Mouse (Mus musculus): ENCODE measurements around the gene Aaas.

The Aaas gene

DNA sequence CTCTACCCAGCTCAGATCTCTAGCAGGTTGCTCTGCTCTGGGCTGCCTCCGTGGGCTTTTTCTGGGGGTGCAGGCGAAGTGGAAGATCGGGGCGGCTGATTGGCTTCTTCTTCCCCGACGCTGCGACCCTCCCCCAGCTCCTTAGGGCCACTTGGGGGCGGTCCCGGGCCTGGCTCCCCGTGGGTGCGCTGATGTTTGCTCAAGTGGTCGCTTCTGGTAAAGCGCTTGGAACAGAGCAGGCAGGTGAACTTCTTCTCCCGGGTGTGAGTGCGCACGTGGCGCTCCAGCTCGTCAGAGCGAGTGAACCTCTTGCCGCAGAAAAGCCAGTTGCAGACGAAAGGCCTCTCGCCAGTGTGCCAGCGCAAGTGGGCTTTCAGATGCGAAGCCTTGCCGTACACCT lies 7.6 kb upstream of the Aaas start:
- in situ Hi-C loops (cut with MboI, MseI), result no loop called here

DNA sequence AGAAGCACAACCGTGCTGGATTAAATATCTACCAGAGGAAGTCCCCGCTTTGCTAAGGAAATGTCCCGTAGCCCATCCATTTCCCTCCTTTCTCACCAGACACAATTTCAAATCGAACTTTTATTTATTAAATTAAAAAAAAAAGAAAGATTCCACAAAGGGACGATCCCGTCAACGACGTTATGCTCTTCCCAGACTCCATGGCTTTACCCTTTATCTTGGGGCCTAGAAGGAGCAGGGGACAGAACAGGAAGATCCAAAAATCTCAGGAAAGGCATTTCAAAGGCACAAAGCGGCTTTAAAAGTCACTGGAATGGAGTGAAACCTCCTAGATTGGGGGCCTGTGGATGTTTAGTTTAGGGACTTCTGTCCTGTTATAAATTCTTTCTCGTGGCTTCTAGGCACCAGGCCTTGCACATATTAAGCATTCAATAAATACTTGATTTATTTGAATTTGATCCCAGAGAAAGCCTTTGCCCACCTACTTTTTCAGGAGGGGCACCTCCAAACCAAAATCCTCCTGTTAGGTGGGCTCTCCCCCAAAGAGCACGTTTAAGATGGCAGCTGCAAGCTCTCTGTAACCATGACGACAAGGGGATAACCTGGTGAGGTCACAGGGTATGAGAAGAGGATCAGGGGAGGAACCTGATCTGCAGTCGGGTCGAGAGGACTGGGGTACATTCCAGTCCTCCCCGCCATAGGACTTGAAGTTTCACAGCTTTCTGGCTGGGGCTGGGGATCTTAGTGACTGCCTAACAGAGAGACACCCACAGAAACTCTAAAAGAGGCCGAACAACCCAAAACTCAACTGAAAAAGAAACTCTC lies 6.1 kb upstream of the Aaas start:
- in situ Hi-C loops (cut with MboI, MseI), result no loop called here

DNA sequence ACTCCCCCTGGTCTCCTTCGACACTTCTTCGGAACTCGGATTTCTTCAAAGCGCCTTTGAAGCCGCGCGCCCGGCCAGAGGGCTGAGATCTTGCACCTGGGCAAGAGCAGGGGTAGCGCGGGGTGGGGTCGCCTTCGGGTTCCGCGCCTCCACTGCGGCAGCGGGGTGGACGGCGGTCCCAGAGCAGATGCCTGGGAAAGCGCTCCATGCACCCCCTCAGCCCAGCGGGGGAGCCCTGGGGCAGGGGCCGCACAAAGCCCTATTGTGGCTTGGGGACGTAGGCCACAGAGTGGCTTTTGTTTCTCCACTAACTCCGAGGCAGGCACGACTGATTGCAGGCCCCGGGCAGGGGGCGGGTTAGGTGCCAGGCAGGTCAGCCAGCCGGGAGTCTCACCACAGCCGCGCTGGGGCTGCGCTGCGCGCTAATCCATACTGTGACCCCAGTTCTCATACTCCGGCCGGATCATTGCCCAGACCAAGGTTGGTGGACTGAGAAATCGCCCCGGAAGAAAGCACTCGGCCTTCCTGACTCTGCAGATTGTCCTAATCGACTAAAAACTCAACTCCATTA lies 5.4 kb upstream of the Aaas start:
- in situ Hi-C loops (cut with MboI, MseI), result no loop called here

DNA sequence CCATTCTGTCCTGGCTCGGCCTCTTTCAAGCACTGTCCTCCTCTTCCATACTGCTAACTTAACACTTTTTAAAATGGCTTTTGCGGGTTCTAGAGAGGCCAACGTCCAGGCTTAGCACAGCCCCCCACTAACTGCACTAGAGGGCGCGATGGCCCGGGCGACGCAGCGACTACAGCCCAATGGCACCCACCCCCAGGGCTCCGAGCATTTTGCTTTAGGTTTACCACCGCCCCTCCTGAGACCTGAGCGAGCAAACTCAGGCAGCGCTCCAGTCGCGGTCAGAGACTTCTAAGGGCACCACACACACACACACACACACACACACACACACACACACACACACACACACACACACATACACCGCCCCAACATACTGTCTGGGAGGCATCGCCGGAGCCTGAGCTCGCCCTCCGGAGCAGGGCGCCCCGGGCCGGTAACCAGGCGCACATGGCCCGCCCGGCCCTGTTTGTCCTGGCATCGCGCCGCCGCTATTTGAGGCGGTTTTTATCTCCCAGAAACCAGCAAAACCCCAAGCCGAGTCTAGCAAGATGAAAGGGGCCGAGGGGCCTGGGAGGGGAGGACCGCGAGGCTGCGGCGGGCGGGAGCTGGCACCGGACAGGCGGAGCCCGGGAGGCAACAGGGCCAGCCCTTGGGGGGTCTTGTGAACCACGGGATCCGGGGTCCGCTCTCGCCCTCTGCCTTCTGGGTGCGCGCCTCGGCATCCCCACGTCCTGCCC lies 4.7 kb upstream of the Aaas start:
- in situ Hi-C loops (cut with MboI, MseI), result no loop called here

DNA sequence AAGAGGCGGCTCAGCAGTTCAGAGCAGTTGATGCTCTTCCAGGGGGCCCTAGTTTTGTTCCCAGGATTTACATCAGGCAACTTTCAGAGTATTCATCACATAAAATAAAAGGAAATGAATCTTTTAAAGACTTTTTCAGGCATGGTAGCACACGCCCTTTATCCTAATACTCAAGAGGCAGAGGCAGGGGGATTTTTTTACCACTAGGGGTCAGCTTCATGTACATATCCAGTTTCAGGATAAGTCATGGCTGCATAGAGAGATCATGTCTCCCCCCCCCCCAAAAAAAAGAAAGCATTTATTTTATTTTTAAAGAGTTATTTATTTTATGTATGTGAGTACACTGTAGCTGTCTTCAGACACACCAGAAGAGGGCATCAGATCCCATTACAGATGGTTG lies 3.4 kb upstream of the Aaas start:
- in situ Hi-C loops (cut with MboI, MseI), result no loop called here

DNA sequence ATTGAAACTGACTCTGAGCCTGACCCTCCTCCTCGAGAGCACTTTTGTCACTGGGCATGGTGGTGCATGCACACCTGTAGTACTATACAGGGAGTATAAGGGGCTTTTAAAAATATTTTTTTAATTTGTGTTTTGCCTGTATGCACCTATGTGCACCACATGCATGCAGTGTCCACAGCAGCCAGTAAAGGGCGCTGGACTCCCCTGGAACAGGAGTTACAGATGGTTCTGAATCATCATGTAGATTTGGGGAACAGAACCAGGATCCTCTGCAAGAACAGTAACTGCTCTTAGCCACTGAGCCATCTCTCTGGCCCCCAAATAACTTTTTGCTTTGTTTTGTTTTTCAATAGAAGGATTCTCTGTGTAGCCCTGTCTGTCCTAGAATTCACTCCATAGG lies 1.6 kb upstream of the Aaas start:
- in situ Hi-C loops (cut with MboI, MseI), result no loop called here

DNA sequence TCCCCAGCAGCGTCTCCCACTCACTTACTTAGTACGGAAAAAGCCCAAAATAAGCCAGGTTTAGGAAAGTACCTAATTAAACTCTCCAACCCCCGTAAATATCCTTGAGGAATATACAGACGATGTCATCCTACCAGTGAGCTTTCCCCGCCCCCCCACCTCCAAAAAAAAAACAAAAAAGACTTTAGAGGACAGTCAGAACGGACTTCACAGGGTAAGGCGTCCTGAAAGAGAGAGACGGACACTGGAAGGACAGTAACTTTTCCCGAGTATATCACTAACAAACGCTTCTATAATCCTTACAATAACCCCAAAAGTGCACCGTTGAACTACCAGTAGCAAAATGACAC lies 346 bp upstream of the Aaas start:
- in situ Hi-C loops (cut with MboI, MseI), result no loop called here

DNA sequence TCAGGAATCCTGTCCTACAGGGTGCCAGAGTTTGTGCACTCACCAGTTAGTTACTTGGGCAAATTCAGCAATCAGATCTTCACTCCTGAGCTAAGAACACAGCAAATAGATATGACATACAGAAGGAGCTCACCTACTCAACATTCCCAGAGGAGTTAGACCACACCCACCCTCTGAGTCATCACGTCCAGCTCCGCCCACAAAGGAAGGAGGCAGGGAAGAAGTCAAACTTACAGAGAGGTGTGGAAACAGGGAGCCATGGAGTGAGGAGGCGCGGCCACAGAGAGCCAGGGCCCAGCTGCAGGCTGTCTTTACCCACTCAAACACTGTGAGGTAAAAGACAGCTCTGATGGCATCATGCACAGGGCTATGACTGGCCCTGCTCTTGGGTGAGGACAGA lies 4.1 kb downstream of the Aaas start:
- in situ Hi-C loops (cut with MboI, MseI), result loop anchor here (10.0 kb wide), 1 partner anchor 1108 kb away; the partner anchor contains the start of gene Nckap1l

DNA sequence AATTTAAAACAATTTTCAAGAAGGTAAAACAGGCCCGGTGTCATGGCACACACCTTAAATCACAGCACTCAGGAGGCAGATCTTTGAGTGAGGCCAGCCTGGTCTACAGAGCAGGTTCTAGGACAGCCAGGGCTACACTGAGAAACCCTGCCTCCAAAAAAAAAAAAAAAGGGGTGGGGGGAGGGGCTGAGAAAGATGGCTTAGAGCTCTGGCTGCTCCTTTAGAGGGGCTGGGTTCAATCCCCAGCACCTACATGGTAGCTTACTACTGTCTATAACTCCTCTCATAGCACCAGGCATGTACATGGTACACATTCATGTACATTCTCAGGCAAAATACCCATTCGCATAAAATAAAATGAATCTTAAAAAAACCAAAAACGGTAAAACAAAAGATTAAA lies 6.1 kb downstream of the Aaas start:
- in situ Hi-C loops (cut with MboI, MseI), result loop anchor here (10.0 kb wide), 1 partner anchor 1110 kb away; the partner anchor contains the start of gene Nckap1l

DNA sequence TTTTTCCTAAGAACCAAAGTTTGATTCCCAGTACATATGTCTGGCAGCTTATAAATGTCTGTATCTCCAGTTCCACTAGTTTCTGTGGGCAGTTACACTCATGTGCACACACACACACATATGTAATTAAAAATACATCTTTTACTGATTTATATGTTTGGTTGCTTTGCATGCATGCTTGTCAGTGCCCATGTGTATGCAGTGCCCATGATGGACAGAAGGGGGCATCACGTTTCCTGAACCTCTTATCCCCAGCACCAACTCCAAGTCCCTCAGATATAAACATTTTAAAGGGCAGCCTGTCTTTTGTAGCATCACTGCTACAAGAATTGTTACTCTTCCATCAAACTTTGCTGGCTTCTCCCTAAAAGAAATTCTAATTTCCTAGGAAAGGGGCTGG lies 9.0 kb downstream of the Aaas start:
- in situ Hi-C loops (cut with MboI, MseI), result loop anchor here (10.0 kb wide), 1 partner anchor 1113 kb away; the partner anchor contains the start of gene Nckap1l

DNA sequence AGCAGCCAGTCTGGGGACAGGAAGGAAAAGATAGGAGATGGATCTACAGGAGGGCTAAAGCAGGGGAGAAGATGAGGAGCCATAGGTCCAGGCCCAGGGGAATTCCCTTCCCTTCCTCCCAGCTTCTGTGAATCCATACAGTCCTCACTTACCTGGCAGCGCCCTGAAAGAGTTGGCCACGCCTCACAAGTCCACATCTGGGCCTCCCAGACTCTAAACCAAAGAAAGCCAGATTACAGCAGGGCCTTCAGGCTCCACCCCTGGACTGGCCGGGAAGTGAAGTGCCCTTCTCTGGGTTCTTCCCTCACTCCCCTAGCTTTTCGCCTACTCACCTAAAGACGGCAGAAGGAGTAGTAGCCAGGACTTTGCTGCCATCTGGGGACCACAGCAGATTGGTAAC lies 11.0 kb downstream of the Aaas start:
- in situ Hi-C loops (cut with MboI, MseI), result loop anchor here (5.0 to 10.0 kb wide), 2 partner anchors 88 to 1115 kb away; partner anchors contain the start of gene Nckap1l

DNA sequence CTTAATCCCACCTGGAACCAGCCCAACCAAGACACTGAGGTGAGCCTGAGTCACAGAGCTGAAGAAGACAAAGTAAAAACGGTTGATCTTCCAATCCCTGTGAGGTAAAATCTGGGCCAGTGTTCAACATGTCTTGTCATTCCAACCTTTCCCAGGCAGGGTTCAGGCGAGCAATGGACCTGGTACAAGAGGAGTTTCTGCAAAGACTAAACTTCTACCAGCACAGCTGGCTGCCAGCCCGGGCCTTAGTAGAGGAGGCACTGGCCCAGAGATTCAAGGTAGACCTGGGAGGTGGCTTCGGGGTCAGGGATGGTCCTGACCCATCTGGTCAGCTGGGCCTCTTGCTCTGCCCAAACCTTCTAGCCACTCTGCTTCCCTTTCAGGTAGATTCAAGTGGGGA lies 13.6 kb downstream of the Aaas start:
- in situ Hi-C loops (cut with MboI, MseI), result loop anchor here (5.0 kb wide), 1 partner anchor 90 kb away; no protein-coding TSS in a partner anchor

DNA sequence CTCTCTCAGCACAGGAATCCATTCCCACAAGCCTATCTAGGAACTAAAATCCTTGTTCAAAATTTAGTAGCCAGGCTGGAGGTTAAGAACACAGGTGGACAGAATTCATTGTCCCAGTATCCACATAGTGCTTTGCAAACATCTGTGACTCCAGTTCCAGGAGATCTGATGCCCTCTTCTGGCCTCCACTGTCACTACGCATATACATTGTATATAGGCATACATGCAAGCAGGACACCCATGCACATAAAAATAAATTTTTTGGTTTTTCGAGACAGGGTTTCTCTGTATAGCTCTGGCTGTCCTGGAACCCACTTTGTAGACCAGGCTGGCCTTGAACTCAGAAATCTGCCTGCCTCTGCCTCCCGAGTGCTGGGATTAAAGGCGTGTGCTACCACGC lies 14.6 kb downstream of the Aaas start:
- in situ Hi-C loops (cut with MboI, MseI), result loop anchor here (5.0 kb wide), 1 partner anchor 91 kb away; no protein-coding TSS in a partner anchor

DNA sequence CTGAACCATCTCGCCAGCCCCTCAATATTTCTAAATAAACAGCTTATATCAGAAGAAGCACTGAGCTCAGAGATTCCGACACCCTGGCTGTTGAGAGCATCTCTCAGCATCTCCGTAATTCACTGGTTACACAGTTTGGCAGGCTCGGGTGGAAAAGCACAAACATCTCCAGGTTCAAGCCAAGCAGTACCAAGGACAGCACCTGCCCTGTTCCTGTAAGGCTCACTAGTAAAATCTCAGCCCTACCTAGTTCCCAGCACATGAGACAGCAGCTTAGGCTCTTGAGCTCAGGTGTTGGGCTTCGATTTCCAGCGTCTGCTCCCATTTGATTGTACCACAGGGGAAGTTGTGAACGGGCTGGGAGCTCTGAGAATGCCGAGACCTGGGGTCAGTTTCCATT lies 15.3 kb downstream of the Aaas start:
- in situ Hi-C loops (cut with MboI, MseI), result loop anchor here (5.0 kb wide), 1 partner anchor 92 kb away; no protein-coding TSS in a partner anchor

DNA sequence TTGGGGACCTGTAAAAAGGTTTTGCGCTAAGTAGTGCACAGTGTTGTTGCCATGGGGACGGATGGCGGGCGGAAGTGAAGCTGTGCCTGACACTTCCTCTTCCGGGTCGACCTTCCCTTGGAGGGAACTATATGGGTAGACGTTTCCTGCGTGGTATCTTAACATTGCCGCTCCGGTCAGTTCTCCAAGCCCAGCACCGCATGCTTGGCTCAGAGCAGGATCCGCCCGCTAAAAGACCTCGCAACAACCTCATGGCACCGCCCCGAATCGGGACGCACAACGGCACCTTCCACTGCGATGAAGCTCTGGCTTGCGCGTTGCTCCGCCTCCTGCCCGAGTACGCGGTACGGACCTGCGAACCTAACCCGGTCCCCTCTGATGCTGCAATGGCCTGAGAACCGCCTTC lies 19.0 kb downstream of the Aaas start, which contains the start of gene Myg1:
TSS of gene Myg1 (plus strand) at position 100 of the 406 bp plus-strand sequence.
- in situ Hi-C loops (cut with MboI, MseI), result no loop called here

DNA sequence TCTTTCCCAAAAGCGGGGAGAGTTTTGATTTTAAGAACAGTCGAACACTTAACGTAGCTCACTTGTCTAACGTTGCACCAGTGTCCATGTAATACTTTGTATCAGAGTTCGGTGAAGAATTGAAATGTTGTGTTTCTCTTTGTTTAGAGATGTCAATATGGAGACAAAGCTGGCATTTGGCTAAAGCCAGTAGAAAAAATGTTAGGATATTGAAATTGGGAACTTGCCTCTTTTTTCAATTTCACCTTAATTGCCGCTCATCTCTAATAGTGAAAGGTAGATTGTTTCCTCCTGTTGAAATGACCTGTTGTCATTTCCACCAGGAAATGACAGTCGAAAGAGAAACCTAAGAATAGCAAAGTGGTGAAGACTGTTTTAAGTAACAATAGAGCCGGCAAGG lies 23.7 kb downstream of the Aaas start:
- in situ Hi-C loops (cut with MboI, MseI), result no loop called here

DNA sequence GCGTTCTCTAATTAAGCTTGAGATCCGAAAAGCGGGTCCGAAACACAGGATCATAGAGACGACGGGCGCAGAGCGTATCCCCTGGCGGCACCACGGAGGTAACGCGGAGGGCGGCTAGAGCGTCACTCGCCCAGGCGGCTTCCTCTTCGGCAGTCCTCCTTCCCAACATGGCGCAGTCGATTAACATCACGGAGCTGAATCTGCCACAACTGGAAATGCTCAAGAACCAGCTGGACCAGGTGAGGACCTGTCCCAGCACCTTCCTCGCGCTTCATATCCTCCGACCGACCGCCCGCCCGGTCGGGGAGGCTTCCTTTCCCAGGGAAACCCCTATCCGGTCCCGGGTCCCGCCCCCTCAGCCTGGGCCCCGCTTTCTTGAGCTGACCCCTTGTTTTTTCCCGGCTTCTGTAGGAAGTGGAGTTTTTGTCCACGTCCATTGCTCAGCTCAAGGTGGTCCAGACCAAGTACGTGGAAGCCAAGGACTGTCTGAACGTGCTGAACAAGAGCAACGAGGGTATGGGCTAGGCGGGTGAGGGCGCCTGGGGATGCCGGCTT lies 24.5 kb downstream of the Aaas start, which contains the start of gene Pfdn5:
TSS of gene Pfdn5 (plus strand) at position 95 of the 555 bp plus-strand sequence.
- in situ Hi-C loops (cut with MboI, MseI), result no loop called here

DNA sequence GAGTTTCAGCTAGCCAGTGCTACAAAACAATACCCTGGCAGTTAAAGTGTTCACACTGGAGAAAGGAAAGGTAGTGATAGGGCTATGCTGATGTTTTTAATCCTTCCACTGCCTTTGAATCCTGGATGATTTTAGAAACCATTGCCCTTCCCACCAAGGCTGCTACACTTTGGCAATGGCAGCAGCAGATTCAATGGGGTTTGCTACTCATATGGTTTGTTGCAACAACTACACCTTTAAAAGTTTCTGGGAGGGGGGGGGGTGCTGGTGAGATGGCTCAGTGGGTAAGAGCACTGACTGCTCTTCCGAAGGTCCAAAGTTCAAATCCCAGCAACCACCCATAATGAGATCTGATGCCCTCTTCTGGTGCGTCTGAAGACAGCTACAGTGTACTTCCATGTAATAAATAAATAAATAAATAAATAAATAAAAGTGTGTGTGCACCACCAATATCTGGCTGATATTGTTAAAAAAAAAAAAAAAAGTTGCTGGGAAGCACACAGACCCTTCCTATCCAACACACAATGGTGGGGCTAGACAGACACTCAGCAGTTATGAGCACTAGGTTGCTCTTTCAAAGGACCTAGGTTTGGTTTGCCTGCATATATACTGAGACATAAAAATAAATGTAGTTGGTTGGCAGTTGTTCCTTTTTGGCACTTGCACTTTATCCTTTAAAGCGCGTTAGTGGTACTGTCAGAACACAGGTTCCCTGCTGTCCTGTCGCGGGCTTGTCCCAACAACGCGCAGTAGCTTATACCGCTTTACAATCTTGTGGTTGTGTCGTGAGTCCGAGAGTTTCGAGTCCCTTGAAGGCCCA lies 25.7 kb downstream of the Aaas start:
- in situ Hi-C loops (cut with MboI, MseI), result no loop called here

DNA sequence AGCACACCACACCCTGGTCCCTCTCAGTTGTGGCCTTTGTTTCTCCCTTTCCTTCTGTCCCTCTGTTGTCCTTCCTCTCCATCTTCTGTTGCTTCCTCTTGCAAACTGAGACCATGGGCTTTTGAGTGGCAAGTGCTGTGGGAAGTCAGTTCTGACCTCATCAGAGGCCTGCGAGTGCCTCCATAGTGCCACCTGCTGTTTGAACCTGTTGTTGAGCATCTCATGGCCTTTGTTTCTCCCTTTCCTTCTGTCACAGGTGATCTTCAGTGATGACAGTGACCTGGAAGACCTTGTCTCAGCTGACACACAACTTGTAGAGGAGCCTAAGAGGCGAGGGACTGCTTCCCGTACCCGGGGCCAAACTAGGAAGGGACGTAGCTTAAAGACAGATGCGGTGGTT lies 34.3 kb downstream of the Aaas start:
- in situ Hi-C loops (cut with MboI, MseI), result no loop called here

DNA sequence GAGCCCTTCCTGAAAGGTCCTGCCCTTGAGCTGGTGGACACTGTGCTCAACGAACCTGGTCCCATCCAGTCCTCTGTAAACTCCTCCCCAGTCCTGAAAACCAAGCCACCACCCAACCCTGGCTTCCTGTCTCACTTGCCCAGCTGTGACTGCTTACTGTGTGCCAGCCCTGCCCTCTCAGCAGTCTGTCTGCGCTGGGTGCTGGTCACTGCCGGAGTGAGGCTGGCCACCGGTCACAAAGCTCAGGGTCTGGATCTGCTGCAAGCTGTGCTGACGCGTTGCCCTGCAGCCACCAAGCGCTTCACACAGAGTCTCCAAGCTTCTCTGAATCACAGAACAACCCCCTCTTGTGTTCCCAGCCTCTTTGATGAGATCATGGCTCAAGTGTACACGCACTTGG lies 35.3 kb downstream of the Aaas start:
- in situ Hi-C loops (cut with MboI, MseI), result no loop called here

DNA sequence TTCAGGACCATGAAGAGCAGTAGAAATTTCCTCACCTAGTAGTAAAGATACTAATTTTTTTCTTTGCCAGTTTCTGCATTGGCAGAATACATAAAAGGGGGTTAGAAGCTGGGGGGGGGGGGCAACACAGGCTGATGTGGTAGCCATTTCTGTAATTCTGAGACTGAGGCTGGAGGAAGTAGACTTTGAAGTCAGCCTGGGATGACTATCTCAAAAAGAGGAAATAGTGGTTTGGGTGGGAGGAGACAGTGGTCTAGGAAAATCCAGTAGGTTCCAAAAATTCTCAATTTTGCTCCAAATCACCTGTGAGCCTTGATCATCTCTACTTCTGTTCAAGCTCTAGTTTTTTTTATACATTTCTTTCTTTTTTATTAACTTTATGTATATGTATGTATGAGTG lies 39.1 kb downstream of the Aaas start:
- in situ Hi-C loops (cut with MboI, MseI), result no loop called here
